Mouse (Mus musculus): ENCODE data around the gene Zfp286. TPM values are rescaled to one million over a fixed set of nuclear protein-coding genes. Genes with fewer than 3 reads are reported as not detected.
"Not testable (repeated sequence)": the region's sequence is repeated elsewhere in the genome, so short reads cannot be mapped to it uniquely, and the experiment has no call there.

Zfp286 gene
- total RNA-seq, 1 experiment from 2014 or later, result not detected

DNA sequence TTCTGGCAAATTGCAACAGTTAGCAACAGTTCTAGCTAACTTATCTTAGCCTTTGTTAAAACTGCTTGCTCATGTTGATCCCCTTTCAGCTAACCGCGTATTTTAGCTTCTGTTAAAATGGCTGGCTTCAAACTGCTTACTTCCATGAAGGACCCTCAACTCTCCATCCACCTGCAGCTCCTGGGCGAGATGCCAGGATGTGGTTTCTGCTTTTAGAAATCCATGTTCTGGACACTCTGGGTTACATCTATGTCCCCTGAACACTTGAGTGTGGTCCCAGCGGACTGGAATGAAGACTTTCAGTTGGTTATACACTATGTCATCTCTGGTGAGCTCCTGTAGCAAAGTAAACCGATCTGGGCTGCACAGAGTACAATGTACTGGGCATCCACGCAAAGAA is 23.0 kb upstream of the Zfp286 start:
- no peak for ATAC-seq (replicated peaks; ENCODE audit: insufficient number of reproducible peaks, low FRiP score, low TSS enrichment, poor library complexity, severe bottlenecking)

GRCm38 (mm10) chr11:62809201-62809600 is 19.9 kb upstream of the Zfp286 start:
- no peak for ATAC-seq (replicated peaks; ENCODE audit: insufficient number of reproducible peaks, low FRiP score, low TSS enrichment, poor library complexity, severe bottlenecking)

GRCm38 (mm10) chr11:62807965-62808364 is 18.7 kb upstream of the Zfp286 start:
- ATAC-seq (replicated peaks; ENCODE audit: insufficient number of reproducible peaks, low FRiP score, low TSS enrichment, poor library complexity, severe bottlenecking), result 0 out of 2 replicates have a peak, but pooled peaks have one; percentile 66

DNA sequence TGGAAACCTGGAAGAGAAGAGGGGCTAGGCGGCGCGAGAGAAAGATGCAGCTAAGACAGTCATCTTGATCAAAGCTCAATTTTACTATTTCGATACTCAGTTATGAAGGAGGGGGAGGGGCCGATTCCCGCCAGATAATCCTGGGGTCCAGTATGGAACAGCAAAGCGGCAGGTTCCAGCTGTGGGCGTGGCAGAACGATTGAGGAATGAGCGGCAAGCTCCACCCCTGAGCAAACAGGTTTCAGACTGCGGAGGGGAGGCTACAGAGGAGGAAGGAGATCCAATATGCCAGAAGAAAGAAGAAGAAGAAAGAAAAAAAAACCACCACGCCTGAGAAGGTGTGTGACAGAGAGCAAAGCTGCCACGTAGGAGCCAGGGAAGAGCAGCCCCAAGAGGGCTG is 14.9 kb upstream of the Zfp286 start:
- ATAC-seq (replicated peaks; ENCODE audit: insufficient number of reproducible peaks, low FRiP score, low TSS enrichment, poor library complexity, severe bottlenecking), result no peak

- no peak for ATAC-seq (replicated peaks; ENCODE audit: insufficient number of reproducible peaks, low FRiP score, low TSS enrichment, poor library complexity, severe bottlenecking)
These were observed 315 bp upstream of the Zfp286 start for GRCm38 (mm10) chr11:62789617-62789936.

- ATAC-seq (replicated peaks; ENCODE audit: insufficient number of reproducible peaks, low FRiP score, low TSS enrichment, poor library complexity, severe bottlenecking), result no peak
These were observed 12.8 kb downstream of the Zfp286 start for GRCm38 (mm10) chr11:62776510-62776909.

DNA sequence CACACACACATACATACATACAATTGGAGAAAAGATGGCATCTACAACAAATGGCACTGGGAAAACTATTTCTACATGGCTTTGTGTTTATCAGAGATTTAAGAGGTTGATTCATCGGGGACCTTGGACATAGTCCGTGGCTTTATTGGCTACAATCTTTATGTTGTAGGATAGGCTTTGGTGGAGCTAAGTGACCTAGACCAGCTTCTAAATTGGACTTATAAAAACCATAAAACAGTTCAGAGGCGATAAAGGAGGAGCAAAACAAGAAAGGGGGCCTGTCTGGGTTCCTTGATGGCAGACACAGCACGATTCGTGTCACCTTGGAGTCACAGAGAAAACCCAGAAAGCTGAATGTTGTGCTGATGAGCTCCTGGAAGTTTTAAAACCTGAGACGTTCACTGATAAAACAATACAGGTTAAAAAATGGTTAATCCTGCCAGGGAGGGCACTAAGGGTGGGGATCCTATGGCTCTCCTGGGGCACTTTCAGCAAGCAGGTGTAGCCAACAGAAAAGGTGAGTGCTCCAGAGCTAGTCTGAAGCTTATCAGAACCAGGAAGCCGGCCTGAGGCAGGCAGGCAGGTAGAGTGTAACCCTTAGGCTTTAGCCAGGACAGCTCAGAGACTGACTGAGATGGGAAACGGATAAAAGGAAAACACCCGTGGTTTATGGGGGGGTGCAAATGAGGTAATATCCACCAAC is 28.4 kb downstream of the Zfp286 start:
- no peak for ATAC-seq (replicated peaks; ENCODE audit: insufficient number of reproducible peaks, low FRiP score, low TSS enrichment, poor library complexity, severe bottlenecking)

- no peak for ATAC-seq (replicated peaks; ENCODE audit: insufficient number of reproducible peaks, low FRiP score, low TSS enrichment, poor library complexity, severe bottlenecking)
These were observed 30.8 kb downstream of the Zfp286 start for GRCm38 (mm10) chr11:62758491-62758890.

DNA sequence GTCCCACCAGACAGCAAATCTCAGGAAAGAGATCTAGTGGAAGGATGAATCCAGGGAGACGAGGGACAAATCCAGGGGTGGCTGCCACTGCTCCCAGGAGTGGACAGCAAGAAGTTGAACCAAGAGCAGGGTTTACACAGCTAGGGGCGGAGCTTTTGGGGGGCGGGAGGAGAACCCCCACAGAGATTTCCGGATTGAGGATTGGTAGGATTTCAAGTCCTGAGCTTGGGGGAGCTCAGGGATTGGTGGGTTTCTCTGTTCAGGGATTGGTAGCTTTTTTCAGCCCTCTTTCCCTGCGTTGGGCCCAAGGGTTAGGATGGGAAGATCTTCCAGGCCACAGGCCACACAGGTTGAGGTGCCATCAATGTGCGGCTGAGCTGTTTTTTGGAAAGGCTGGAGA is 31.4 kb downstream of the Zfp286 start:
- ATAC-seq (replicated peaks; ENCODE audit: insufficient number of reproducible peaks, low FRiP score, low TSS enrichment, poor library complexity, severe bottlenecking), result no peak

- ATAC-seq (replicated peaks; ENCODE audit: insufficient number of reproducible peaks, low FRiP score, low TSS enrichment, poor library complexity, severe bottlenecking), result no peak
These were observed 32.1 kb downstream of the Zfp286 start for GRCm38 (mm10) chr11:62757143-62757507.

GRCm38 (mm10) chr11:62756456-62757142 is 32.7 kb downstream of the Zfp286 start:
- peak; percentile 95 for ATAC-seq (replicated peaks; ENCODE audit: insufficient number of reproducible peaks, low FRiP score, low TSS enrichment, poor library complexity, severe bottlenecking)

DNA sequence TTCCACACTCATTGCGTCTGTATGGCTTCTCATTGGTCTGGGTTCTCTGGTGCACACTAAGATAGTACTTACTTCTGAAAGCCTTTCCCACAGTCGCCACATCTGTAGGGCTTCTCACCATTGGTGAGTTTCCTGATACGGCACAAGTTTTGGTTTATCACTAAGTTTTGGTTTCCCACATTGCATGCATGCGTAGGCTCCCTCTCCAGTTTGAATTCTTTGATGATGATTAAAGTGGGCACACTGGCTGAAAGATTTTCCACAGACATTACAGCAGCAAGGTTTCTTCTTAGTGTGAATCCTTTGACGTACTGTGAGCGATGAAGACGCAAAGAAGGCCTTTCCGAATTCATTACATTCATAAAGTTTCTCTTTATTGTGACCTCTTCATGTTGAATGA is 36.5 kb downstream of the Zfp286 start, which contains the start of gene Gm10428:
Gm10428 (plus strand) TSS at position 321 of the 400 bp plus-strand sequence.
- no peak for ATAC-seq (replicated peaks; ENCODE audit: insufficient number of reproducible peaks, low FRiP score, low TSS enrichment, poor library complexity, severe bottlenecking)

GRCm38 (mm10) chr11:62752191-62752590 is 37.1 kb downstream of the Zfp286 start:
- no peak for ATAC-seq (replicated peaks; ENCODE audit: insufficient number of reproducible peaks, low FRiP score, low TSS enrichment, poor library complexity, severe bottlenecking)

DNA sequence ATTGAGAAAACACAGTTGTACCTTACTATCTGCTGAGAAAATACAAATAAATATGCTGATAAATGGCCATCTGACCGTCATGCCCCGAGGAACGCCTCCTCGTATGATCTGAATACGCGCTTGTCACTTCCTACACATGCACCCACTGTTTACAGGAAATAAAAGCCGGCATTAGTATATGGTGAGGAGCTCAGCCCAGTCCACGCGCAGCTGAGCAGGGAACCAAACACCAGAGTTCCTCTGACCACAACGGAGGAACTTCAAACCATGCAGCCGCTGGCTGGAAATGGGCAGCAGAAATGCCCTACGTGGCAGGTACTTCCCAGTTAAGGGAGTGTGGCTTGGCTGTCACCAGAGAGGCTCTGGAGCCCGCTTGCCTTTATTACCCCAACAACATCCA is 39.8 kb downstream of the Zfp286 start:
- ATAC-seq (replicated peaks; ENCODE audit: insufficient number of reproducible peaks, low FRiP score, low TSS enrichment, poor library complexity, severe bottlenecking), result not testable (repeated sequence)

DNA sequence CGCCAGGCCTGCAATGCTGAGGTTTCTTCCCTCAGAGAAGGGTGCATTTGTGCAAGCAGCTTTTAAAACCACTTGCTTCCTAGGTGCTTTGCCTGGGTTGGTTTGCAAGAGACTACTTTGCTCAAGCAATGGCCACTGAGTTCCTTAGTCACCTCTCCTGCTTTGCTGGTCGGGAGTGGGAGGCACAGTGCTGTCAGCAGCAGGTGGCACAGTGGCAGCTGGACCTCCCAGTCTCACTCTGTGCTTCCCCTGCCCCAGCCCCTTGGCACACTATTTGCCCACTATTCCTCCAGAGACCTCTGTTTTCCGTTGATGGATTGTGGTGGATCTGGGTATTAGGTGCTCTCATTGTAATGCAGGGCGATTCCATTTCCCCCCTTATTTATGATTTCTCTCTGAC is 41.2 kb downstream of the Zfp286 start:
- no peak for ATAC-seq (replicated peaks; ENCODE audit: insufficient number of reproducible peaks, low FRiP score, low TSS enrichment, poor library complexity, severe bottlenecking)

DNA sequence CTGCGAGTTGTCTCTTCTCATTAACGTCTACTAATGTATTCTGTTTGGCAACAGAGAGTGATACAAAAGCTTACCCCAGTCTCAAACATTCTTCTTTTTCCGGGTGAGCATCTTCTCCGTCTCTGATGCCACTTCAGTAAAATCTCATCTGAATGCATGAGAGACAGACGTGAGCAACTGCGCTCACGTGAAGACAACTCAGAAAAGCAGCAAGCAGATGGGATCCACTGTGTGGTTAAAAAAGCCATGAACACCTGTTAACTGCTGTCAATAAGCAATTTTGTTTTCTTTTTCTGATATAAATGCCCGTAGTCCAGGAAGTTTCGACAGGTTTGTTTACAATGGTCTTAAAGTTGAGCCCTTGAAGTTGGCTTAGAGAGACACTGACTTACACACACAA is 42.0 kb downstream of the Zfp286 start:
- ATAC-seq (replicated peaks; ENCODE audit: insufficient number of reproducible peaks, low FRiP score, low TSS enrichment, poor library complexity, severe bottlenecking), result no peak

DNA sequence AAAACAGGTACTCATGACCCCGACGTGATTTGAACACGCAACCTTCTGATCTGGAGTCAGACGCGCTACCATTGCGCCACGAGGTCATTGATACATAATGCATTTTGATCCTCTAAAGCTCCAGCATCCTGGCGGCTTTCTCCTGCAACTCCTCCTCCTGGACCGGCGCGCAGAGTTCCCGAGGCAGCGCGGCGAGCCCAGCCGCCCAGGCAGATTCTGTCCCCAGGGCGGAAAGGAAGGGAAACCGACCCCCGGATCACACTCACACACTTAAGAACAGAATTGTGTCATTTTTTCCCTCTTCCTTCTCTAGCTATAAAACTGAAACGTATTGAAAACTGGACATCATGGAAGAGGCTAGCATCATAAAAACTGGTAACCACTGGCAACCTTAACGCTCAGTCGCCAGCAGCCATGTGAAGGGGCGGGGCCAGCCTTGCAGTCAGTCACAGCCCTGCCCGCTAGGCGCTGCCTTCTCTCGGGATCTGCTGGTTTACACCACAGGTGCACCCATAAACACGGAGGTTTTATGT is 43.2 kb downstream of the Zfp286 start:
- ATAC-seq (replicated peaks; ENCODE audit: insufficient number of reproducible peaks, low FRiP score, low TSS enrichment, poor library complexity, severe bottlenecking), result 0 out of 2 replicates have a peak, but pooled peaks have one; percentile 57

- ATAC-seq (replicated peaks; ENCODE audit: insufficient number of reproducible peaks, low FRiP score, low TSS enrichment, poor library complexity, severe bottlenecking), result peak; percentile 83
These were observed 45.2 kb downstream of the Zfp286 start for GRCm38 (mm10) chr11:62744103-62744502.

DNA sequence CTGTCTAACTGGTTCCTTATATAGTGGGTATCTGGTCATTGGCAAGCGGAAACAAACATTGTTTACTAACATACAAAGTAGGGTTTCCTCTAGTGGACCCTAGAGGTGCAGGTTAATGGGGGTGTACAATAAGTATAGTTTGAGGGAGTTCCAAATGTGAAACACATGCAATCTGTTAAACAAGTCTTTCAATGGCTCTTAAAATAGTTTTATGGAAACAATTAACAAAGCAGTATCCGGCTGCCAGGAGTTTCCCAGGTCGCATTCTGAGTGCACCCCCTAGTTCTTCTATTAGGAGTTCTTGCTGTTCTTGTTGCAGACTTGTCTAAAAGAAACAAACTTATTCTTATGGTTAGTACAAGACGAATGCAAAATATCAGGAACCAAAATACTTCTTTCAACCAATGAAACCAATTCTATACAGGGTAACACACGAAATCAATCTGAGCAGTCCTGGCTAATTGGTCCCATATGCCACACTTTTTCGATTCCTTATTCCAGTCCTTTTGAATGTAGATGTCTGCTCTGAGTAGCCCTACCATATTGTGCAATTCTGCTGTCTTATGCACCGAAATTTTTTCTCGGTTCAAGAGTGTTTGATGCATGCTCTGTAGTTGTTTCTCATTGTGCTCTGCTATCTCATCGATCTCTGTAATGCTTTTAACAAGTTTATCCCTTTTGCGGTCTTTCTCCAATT is 46.9 kb downstream of the Zfp286 start:
- no peak for ATAC-seq (replicated peaks; ENCODE audit: insufficient number of reproducible peaks, low FRiP score, low TSS enrichment, poor library complexity, severe bottlenecking)

DNA sequence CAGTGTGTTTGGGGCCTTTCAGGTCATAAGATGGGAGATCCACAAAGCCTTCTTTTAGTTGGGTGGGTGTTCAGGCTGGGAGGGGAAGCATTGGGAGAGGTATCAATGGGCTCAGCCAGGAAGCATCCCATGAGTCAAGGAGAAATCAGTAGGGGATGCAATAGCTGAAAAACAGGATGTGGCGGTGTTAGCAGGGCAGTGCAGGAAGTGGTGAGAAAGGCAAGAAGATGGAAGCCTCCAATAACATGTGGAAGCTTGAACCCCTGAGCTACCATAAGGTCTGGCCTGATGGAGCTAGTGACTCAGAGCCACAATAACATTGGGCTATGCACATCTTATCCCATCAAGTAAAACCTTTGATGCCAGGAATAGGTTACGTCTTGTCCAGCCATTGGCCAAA is 48.1 kb downstream of the Zfp286 start:
- no peak for ATAC-seq (replicated peaks; ENCODE audit: insufficient number of reproducible peaks, low FRiP score, low TSS enrichment, poor library complexity, severe bottlenecking)

Measured in monocyte, adult 5-6 weeks (primary cell).